Mouse (Mus musculus) yolk sac, embryonic 10.5 days (tissue): ENCODE measurements around the gene Fbxo40.

ENCODE experiments used
- DNase-seq: peaks from one replicate; pipeline ENCODE4 v3.0.0-alpha.2; 2017; ENCODE audit warnings: low spot score

Fbxo40 gene

DNA sequence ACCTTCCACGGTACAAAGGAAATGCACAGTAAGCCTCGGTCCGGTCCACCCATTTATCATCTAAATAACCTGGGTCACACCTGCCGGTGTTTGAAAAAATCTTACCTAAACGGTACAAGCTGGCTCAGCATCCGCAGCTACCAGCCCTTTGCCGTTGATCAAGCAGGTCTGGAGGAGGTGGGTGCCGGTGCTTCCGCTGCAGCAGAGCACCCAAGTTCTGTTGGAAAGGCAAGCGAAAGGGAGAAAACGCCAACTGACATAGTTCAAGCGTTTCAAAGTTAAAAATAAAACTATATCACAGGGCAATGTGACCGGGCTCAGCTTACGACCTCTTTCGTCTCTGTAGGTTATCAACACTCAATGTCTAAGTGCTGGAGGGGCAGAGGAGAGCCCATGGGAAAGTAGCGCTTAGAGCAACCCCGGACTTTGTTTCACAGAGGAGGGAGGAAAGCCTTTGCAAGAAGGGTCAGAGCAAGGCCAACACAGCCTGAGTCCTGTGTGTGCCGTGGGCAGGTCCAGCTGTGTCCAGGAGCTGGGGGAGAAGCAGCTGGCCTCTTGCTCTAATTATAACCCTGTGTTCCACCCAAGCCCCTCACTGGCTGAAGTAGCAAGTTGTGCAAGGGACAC is at the start of gene Fbxo40:
Gene Fbxo40 (minus strand): TSS at position 469 of the 627 bp plus-strand sequence.
- no peak for DNase-seq

GRCm38 (mm10) chr16:37034751-37035150 is 44.5 kb upstream of the Fbxo40 start:
- no peak for DNase-seq

DNA sequence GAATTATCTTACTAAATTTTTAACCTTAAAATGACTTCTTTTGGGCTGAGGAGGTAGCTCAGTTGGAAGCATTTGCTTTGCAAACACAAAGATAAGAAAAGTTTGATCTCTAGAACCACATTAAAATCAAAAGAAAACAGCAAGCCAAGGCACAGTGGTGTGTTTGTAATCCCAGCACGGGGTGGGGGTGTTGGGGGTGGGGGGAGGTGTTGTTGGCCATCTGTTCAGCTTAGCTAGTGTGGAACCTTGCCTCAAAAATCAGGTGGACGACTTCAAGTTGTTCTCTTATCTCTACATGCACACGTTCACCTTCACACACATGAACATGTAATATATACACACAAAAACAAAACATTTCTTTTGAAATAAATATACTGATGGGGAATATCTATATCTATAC is 41.7 kb upstream of the Fbxo40 start:
- DNase-seq = no peak

GRCm38 (mm10) chr16:37027581-37027980 is 37.3 kb upstream of the Fbxo40 start:
- no peak for DNase-seq

- no peak for DNase-seq
Measured at GRCm38 (mm10) chr16:37012336-37012735, 22.1 kb upstream of the Fbxo40 start.

DNA sequence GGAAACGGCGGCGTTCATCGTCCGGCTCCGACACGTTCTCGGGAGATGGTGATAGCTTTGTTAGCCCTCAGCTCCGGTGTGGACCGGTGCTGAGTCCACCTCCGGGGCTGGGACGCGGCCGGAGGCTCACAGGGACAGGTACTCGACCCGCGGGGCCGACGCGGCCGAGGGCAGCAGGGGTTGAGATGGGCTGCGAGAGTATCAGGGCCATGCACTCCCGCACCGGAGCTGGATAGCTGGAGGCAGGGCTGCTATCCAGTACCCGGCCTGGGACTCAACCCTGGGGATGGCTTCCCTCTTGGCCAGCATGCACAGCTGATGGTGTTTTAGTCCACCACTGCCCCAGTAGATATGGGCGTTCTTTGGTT is 21.6 kb upstream of the Fbxo40 start:
- DNase-seq = no peak

DNA sequence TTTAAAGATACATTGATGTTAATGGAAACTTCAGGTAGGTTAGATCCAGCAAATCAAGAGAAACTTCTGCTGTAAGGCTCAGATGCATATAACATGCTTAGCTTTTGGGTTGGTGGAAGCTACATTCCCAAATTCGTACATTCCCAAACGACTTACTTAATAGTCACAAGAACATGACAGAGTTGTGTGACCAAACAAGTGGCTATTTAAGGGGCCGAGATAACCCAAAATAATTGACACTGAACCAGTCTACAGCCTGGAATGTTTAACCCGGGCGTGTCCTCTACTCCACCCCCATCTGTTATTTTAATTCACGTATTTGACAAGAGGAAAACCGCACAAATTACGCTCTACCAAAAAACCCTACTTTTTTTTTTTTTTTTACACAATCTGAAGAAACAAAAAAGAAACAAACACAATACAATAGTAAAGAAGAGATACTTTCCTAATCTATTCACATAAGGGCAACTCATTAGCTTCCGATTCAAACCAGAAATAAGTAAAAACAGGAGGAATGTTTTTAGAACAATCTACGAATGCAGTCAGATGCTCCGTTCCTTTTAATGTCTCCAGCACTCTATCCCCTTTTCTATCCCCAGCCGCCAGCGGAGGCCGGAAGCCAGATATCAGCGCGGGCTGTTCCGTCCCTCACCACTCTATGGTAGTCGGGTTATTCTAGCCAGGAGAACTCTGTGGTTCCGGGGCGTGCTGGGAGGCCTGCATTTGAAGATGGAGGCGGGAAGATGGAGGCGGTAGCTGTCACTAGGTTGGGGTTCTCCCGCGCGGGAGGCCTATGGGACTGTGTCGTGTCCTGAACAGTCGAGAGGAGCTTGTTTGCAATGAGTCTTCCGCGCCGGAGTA is 21.0 kb upstream of the Fbxo40 start, which contains the start of gene Polq:
Gene Polq (plus strand): TSS at position 726 of the 861 bp plus-strand sequence.
- peak; percentile 92 for DNase-seq

DNA sequence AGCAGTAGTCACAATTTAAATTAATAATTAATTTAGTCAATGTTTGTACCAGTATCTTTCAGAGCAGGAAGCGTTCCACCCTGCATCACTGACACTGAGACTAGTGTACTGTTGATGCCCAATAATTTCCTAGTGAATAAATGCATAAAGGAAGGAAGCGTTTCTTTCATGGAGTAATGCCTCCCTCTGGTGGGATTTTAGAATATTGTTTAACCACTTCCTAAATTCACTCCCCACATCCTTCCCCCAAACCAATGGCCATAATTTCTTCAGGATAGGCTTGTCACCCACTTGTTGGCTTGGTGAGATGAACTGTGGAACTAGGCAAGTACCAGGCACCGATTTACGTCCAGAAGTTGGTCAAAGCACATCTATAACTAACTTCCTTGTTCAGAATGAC is 20.1 kb upstream of the Fbxo40 start:
- no peak for DNase-seq

DNA sequence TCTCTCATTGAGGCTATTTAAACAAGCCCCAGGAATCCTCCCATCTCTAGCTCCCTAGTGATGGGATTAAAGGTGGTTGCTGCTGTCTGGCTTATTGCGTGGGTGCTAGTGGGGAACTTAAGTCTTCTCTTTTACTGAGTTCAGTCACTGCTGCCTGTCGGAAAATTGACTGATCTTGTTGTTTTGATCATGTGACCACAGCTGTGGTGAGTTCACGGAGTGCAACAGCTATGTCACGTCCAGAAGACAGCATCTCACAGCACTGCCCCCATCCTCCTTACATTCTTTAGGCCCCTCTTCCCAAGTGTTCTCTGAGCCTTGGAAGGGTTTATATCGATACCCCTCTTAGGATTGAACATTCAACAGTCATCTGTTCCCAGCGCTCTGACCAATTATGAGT is 19.0 kb upstream of the Fbxo40 start:
- no peak for DNase-seq

DNA sequence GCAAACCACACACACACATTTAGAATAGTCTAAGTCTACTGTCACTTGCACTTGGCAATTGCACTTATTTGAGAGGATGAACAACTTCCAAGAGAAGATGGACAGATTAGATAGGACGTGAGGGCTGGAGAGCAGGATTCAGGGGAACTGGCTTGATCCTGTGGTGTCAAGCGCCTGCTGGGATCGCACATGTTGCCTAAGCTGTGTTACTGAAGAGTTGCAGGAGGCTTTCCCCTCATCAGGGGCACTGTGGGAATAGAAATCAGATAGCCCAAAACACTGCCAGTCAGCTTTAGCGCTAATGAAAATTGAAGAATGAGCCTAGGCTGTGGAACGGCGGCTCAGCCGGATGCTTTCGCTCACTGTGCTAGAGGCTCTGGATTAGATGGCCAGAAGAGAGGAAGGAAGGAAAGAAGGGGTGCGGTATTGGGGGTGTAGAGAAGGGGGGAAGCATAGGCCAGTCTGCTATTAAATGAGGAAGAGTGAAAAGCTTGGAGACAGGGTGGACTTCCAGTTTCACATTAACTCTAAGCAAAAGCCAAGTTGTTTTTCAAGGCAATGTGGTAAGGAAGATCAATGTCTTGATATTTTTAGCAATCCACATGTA is 9.2 kb upstream of the Fbxo40 start:
- no peak for DNase-seq

GRCm38 (mm10) chr16:36997650-36998049 is 7.4 kb upstream of the Fbxo40 start:
- no peak for DNase-seq

DNA sequence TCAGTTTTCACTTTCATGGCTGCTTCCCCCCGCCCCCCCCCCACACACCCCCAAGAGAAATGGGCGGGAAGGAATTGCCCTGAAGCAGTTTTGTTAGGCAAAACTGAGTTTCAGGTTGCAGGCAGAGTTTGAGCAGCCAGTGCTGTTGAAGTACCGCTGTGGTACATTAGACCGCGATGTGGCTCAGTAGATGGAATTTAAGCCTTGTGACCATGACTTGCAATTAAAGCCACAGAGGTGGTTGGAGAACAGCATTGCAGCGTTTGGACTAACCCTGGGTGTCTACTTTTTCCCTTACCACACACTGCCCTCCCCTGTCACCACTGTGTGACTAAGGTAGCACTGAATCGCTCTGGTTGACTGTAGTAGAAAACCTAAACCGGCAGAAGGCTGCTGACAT is 774 bp downstream of the Fbxo40 start:
- DNase-seq = no peak

- DNase-seq = no peak
Measured at GRCm38 (mm10) chr16:36988066-36988465, 2.2 kb downstream of the Fbxo40 start.

GRCm38 (mm10) chr16:36987399-36987798 is 2.9 kb downstream of the Fbxo40 start:
- no peak for DNase-seq

DNA sequence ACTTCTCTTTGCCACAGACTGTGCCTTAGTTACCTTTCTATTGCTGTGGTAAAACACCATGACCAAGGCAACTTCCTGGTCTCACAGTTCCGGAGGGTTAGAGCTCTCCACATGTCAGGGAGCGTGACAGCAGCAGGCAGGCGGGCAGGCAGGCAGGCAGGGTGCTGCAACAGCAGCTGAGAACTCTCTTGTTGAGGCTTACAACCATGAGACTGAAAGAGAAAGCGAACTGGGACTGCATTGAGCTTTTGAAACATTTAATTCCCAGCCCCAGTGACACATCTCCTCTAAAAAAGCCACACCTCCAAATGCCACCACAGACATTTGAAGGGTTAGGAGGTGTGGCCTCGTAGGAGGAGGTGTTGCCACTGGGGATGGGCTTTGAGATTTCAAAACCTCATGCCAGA is 4.6 kb downstream of the Fbxo40 start:
- DNase-seq = no peak

DNA sequence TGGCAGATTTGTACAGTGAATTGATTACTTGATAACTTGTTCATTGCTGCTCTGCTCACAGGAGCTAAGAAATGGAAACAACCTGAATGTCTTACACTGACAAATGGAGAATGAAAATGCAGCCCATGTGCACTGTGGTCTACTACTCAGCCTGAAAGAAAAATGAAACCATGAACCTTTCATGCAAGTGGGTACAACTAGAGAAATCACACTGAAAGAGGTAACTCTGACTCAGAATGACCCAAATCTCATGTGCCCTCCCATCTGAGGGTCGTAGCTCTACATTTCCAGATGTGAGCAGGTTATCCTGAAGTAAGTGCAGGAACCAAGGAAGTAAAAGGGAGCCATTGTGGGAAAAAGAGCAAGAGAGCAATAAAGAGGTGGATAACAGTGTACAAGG is 6.5 kb downstream of the Fbxo40 start:
- DNase-seq = no peak

DNA sequence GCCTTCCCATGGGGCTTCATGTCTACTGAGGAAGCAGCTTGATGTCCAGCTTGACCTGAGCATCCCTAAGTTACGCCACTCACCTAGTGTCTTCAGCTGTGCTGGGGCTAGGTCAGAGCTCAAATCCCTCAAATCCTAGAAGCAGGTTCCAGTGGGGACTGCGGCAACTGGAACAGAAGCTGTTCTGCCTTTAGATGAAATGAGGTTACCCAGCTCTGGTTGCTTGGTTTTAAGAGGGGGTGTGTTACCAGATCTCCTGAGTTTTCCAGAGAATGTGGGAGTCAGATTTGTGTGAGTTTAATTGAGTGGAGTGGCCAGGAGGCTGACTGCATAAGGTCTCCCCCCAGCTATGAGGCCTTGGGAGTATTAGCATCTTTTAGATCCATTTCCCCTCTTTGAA is 11.1 kb downstream of the Fbxo40 start:
- DNase-seq = no peak

DNA sequence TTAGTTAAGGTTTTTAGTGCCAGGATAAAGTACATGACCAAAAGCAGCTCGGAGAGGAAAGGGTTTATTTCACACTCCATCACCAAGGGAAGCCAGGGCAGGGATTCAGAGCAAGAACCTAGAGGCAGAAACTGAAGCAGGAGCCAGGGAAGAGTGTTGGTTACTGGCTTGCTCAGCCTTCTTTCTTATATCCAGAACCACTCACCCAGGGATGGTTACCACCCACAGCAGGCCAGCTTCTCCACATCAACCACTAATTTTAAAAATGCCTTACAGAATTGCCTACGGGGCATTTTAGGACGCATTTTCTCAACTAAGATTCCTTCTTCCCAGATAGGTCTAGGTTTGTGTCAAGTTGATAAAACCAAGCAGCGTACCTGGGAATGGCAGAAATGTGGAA is 26.9 kb downstream of the Fbxo40 start:
- DNase-seq = no peak

GRCm38 (mm10) chr16:36955106-36955505 is 35.2 kb downstream of the Fbxo40 start:
- no peak for DNase-seq

GRCm38 (mm10) chr16:36951029-36951428 is 39.2 kb downstream of the Fbxo40 start:
- no peak for DNase-seq

- no peak for DNase-seq
Measured at GRCm38 (mm10) chr16:36949614-36950336, 40.5 kb downstream of the Fbxo40 start.

GRCm38 (mm10) chr16:36947646-36948197 is 42.5 kb downstream of the Fbxo40 start:
- DNase-seq = no peak
